Mouse (Mus musculus): ENCODE results near the gene Fam20c. TPM values are rescaled to one million over a fixed set of nuclear protein-coding genes. Genes with fewer than 3 reads are reported as not detected.

The Fam20c gene
- polyA plus RNA-seq, 1 experiment from 2014 or later = 4.9 TPM

DNA sequence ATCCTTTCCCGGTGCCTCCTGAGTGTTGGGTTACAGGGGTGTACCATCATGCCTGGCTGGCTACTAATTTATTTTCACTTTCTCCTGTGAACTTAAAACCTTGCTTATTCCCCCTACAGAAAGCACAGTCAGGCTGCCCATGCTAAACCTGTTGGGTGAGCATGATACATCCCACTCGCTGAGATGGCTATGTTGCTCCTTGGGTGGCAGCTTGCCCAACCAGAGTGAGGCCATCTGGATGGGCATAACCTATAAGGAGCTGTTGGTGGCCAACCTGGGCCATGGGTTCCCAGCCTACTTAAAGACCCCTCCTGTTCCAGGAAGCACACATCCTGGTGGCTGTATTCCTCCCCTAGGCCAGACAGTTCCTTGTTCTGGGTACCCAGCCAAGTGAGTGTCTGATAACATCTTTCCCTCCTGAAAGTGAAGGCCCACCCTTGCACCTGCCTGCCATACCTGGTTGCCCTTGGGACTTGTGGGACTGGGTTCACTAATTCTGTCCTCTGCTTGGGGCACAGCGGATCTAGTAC, 31.7 kb downstream of the Fam20c start:
- 77% methylated on average over 3 of the region's 3 CpGs for WGBS
- TF ChIP-seq CTCF (IDR thresholded peaks at IDR 0.05) = no peak
- TF ChIP-seq EP300 (IDR thresholded peaks at IDR 0.05) = no peak
- ATAC-seq = no peak
- H3K27me3 ChIP-seq (replicated peaks; ENCODE audit: insufficient read depth, low read length) = no peaks in the 10 kb centered on the region
- H3K4me2 ChIP-seq (replicated peaks; ENCODE audit: low read depth, low read length) = no peak overlapping the region
- no peaks in the 10 kb centered on the region for H3K4me1 ChIP-seq (ENCODE audit: insufficient read depth, low read depth, low read length)
- DNase-seq (ENCODE audit: low spot score) = no peak
- H3K36me3 ChIP-seq (ENCODE audit: insufficient read depth, low read length) = no peaks in the 10 kb centered on the region
- H3K9ac ChIP-seq (replicated peaks; ENCODE audit: low read depth) = no peak overlapping the region
- no peak overlapping the region for H3K27ac ChIP-seq (ENCODE audit: low read length)
- no peak overlapping the region for H3K4me3 ChIP-seq (ENCODE audit: low read depth, low read length)
- no peaks in the 10 kb centered on the region for H3K9me3 ChIP-seq (ENCODE audit: low read length)

DNA sequence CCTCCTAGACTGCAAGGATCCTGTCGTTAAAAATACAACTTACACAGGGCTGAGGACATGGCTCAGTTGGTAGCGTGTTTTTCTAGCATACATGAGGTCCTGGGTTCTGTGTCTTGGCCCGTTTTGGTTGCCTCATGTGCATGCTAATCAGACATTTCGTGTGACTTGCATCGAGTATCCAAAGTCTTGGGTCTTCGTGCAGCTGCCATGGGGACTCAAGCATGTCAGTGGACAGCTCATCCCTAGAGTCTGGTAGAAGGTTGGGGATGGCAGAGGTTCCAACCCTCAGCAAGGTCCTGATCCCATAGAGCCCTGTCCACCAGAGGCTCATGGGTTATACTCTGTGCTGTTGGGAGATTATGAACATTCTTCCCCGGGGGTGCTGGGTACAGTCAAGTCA, 33.3 kb downstream of the Fam20c start:
- ATAC-seq = no peak

DNA sequence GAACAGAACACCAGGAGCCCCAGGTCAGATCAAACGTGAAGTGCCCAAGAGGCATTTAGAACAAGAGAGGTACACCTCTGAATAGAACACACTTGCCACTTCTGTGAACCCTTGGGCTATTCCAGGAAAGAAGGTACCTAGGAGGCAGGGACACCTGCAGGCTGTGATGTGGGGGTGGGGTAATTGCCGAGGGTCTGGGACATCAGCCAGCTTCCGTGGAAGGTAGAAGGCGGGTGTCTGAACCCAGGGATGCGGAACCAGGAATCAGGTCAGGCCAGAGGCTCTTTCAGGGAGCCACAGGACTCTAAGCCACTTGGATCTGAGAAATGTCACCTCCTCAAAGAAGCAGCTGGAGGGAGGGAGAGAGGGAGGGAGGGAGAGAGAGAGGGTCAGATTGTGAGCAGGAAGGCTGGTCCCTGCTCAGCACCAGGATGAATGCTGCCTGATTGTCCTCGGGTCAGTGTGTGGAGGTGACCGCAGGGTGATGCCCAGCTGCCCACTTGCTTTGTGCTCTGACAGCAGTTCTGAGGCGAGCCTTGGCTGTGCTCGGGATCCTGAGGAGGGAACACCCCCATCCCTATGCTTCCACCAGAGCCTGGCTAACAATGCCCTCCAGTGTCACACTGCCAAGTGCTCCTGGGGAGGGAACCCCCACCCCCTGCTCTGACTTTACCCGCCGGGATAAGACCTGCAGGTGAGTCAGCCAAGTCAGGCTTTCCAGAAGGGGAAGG, 34.3 kb downstream of the Fam20c start:
- TF ChIP-seq CTCF (IDR thresholded peaks at IDR 0.05) (no peak), EP300 (IDR thresholded peaks at IDR 0.05) (no peak)
- Histone ChIP-seq H3K27ac (ENCODE audit: low read length) (no peak overlapping the region), H3K27me3 (replicated peaks; ENCODE audit: insufficient read depth, low read length) (no peaks in the 10 kb centered on the region), H3K36me3 (ENCODE audit: insufficient read depth, low read length) (no peaks in the 10 kb centered on the region), H3K9me3 (ENCODE audit: low read length) (no peaks in the 10 kb centered on the region), H3K4me3 (ENCODE audit: low read depth, low read length) (no peak overlapping the region), H3K9ac (replicated peaks; ENCODE audit: low read depth) (no peak overlapping the region), H3K4me2 (replicated peaks; ENCODE audit: low read depth, low read length) (no peak overlapping the region), H3K4me1 (ENCODE audit: insufficient read depth, low read depth, low read length) (no peaks in the 10 kb centered on the region)
- ATAC-seq = peak; percentile 14; the same call in 1 of the 2 replicates
- 47% methylated on average over 11 of the region's 11 CpGs for WGBS
- DNase-seq (ENCODE audit: low spot score) = no peak

More for the DNA sequence above, 33.3 kb downstream of the Fam20c start:
- Histone ChIP-seq H3K36me3 (ENCODE audit: insufficient read depth, low read length) (no peaks in the 10 kb centered on the region), H3K27me3 (replicated peaks; ENCODE audit: insufficient read depth, low read length) (no peaks in the 10 kb centered on the region), H3K27ac (ENCODE audit: low read length) (no peak overlapping the region), H3K9me3 (ENCODE audit: low read length) (no peaks in the 10 kb centered on the region), H3K4me2 (replicated peaks; ENCODE audit: low read depth, low read length) (no peak overlapping the region), H3K9ac (replicated peaks; ENCODE audit: low read depth) (no peak overlapping the region), H3K4me3 (ENCODE audit: low read depth, low read length) (no peak overlapping the region), H3K4me1 (ENCODE audit: insufficient read depth, low read depth, low read length) (no peaks in the 10 kb centered on the region)
- 82% methylated on average over 7 of the region's 7 CpGs for WGBS
- no peak for TF ChIP-seq EP300 (IDR thresholded peaks at IDR 0.05)
- no peak for TF ChIP-seq CTCF (IDR thresholded peaks at IDR 0.05)
- DNase-seq (ENCODE audit: low spot score) = no peak

DNA sequence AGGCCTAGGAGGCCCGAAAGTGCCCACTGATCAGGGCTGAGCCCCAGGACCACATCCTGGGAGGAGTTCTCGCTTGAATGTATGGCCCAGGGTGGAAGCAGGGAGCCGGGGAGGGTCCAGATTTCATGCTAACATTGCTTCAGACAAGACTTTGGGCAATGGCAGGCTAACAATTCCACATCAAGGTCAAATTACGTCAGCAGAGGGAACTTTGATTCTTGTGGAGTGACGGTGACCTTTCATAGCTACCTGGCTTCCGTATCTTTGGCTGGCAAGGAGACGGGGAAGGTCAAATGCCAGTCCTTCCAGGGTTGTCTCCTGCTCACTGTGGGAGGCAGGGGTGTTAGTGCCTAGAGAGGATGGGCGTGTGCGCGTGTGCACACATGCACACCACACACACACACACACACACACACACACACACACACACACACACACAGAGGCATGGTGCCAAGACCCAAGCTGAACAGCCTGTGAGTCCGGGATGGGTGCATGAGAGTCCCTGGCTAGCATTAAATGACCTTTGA, 36.7 kb downstream of the Fam20c start:
- Histone ChIP-seq H3K9me3 (ENCODE audit: low read length) (no peaks in the 10 kb centered on the region), H3K27me3 (replicated peaks; ENCODE audit: insufficient read depth, low read length) (no peaks in the 10 kb centered on the region), H3K27ac (ENCODE audit: low read length) (no peak overlapping the region), H3K36me3 (ENCODE audit: insufficient read depth, low read length) (no peaks in the 10 kb centered on the region), H3K9ac (replicated peaks; ENCODE audit: low read depth) (no peak overlapping the region), H3K4me1 (ENCODE audit: insufficient read depth, low read depth, low read length) (no peaks in the 10 kb centered on the region), H3K4me3 (ENCODE audit: low read depth, low read length) (no peak overlapping the region), H3K4me2 (replicated peaks; ENCODE audit: low read depth, low read length) (no peak overlapping the region)
- WGBS = 87% methylated on average over 11 of the region's 11 CpGs
- TF ChIP-seq CTCF (IDR thresholded peaks at IDR 0.05) (no peak), EP300 (IDR thresholded peaks at IDR 0.05) (no peak)
- no peak for DNase-seq (ENCODE audit: low spot score)
- no peak for ATAC-seq

DNA sequence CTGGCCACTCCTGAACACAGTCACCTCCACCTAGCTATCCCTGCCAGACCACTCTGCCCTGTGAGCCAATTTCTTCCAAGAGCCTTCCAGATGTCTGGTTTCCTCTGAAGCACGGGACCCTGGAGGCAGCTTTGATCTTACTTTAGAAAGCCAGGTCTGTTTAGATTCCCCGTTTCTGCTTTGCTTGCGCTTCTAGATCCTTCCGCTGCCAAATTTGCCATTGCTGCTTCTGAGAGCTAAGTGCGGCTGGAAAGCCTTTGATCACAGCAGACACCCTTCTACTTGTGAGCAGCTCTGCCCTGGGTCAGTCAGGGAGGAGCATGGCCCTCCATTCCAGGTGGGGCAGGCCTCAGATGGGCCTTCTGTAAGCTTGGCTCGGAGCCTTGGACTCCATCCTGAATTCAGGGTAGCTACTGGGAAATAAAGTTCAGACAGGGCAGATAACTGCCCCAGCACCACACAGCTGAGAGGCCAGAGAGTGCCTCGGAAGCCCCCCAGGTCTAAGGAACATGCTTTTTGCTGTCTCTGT, 47.3 kb downstream of the Fam20c start:
- H3K27me3 ChIP-seq (replicated peaks; ENCODE audit: insufficient read depth, low read length) = no peaks in the 10 kb centered on the region
- no peak overlapping the region for H3K27ac ChIP-seq (ENCODE audit: low read length)
- no peak overlapping the region for H3K4me2 ChIP-seq (replicated peaks; ENCODE audit: low read depth, low read length)
- no peaks in the 10 kb centered on the region for H3K9me3 ChIP-seq (ENCODE audit: low read length)
- no peaks in the 10 kb centered on the region for H3K4me1 ChIP-seq (ENCODE audit: insufficient read depth, low read depth, low read length)
- no peaks in the 10 kb centered on the region; the same call in 1 of the 2 replicates for H3K36me3 ChIP-seq (ENCODE audit: insufficient read depth, low read length)
- no peak for TF ChIP-seq EP300 (IDR thresholded peaks at IDR 0.05)
- TF ChIP-seq CTCF (IDR thresholded peaks at IDR 0.05) = no peak
- H3K9ac ChIP-seq (replicated peaks; ENCODE audit: low read depth) = no peak overlapping the region
- ATAC-seq (no peak), DNase-seq (ENCODE audit: low spot score) (no peak)
- H3K4me3 ChIP-seq (ENCODE audit: low read depth, low read length) = no peak overlapping the region
- 35% methylated on average over 7 of the region's 7 CpGs for WGBS

DNA sequence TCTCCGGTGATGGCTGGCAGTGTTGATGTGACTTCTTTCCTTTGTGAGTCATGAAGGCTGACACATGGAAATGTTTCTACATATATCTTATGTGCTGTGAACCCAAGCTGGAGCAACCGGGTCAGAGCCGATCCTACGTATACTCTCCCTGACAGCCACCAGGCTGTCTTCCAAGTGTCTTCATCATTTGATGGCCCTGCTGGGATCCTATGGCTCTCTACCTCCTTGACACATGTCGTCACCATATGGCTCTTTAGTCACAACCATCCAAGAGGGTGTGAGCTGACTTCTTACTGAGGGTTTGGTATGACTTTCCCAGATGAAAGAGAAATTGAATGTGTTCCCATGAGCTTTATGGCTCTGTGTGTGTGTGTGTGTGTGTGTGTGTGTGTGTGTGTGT, 50.0 kb downstream of the Fam20c start:
- H3K4me3 ChIP-seq (ENCODE audit: low read depth, low read length) = no peak overlapping the region
- ATAC-seq (no peak), DNase-seq (ENCODE audit: low spot score) (no peak)
- no peaks in the 10 kb centered on the region for H3K4me1 ChIP-seq (ENCODE audit: insufficient read depth, low read depth, low read length)
- no peak overlapping the region for H3K4me2 ChIP-seq (replicated peaks; ENCODE audit: low read depth, low read length)
- no peaks in the 10 kb centered on the region for H3K9me3 ChIP-seq (ENCODE audit: low read length)
- H3K9ac ChIP-seq (replicated peaks; ENCODE audit: low read depth) = no peak overlapping the region
- TF ChIP-seq EP300 (IDR thresholded peaks at IDR 0.05) (no peak), CTCF (IDR thresholded peaks at IDR 0.05) (no peak)
- no peaks in the 10 kb centered on the region; the same call in 1 of the 2 replicates for H3K36me3 ChIP-seq (ENCODE audit: insufficient read depth, low read length)
- WGBS = 71% methylated on average over 5 of the region's 5 CpGs
- no peak overlapping the region for H3K27ac ChIP-seq (ENCODE audit: low read length)
- H3K27me3 ChIP-seq (replicated peaks; ENCODE audit: insufficient read depth, low read length) = no peaks in the 10 kb centered on the region

Measured in lung, postnatal 0 days (tissue).